Mouse (Mus musculus) thymus, postnatal 0 days (tissue): ENCODE measurements at regions not wholly inside any gene's neighbourhood (a gene's known extent, or its start where the extent isn't known, plus 50 kb on each side); places are given as distances from the start of the nearest gene placed in this dataset.

Experiments used
- DNase-seq: peaks from one replicate; pipeline ENCODE4 v3.0.0-alpha.2; 2015; ENCODE audit warnings: low spot score

GRCm38 (mm10) chr10:16438414-16438813, 1284.6 kb upstream of the Cited2 start:
- no peak for DNase-seq

- DNase-seq, result no peak
These were observed 1281.9 kb upstream of the Cited2 start for GRCm38 (mm10) chr10:16440932-16441640.

- DNase-seq, result no peak
These were observed 1281.4 kb upstream of the Cited2 start for GRCm38 (mm10) chr10:16441661-16442072.

- DNase-seq, result no peak
These were observed 1279.1 kb upstream of the Cited2 start for GRCm38 (mm10) chr10:16443901-16444300.

- no peak for DNase-seq
These were observed 1255.1 kb upstream of the Cited2 start for GRCm38 (mm10) chr10:16467935-16468334.

- DNase-seq, result no peak
These were observed 1253.3 kb upstream of the Cited2 start for GRCm38 (mm10) chr10:16469711-16470110.

GRCm38 (mm10) chr10:16473952-16474521, 1249.0 kb upstream of the Cited2 start:
- DNase-seq, result no peak

- DNase-seq, result no peak
These were observed 1224.4 kb upstream of the Cited2 start for GRCm38 (mm10) chr10:16498580-16498979.

GRCm38 (mm10) chr10:16507681-16508080, 1215.3 kb upstream of the Cited2 start:
- DNase-seq, result no peak

GRCm38 (mm10) chr10:16508161-16508560, 1214.9 kb upstream of the Cited2 start:
- DNase-seq, result no peak

- no peak for DNase-seq
These were observed 1208.4 kb upstream of the Cited2 start for GRCm38 (mm10) chr10:16514656-16515055.

GRCm38 (mm10) chr10:16521895-16522294, 1201.1 kb upstream of the Cited2 start:
- DNase-seq, result no peak

- no peak for DNase-seq
These were observed 1198.9 kb upstream of the Cited2 start for GRCm38 (mm10) chr10:16524101-16524500.

- no peak for DNase-seq
These were observed 1195.3 kb upstream of the Cited2 start for GRCm38 (mm10) chr10:16527693-16528092.

- no peak for DNase-seq
These were observed 1185.4 kb upstream of the Cited2 start for GRCm38 (mm10) chr10:16537660-16538059.

GRCm38 (mm10) chr10:16538379-16538778, 1184.6 kb upstream of the Cited2 start:
- no peak for DNase-seq

GRCm38 (mm10) chr10:16545445-16545844, 1177.6 kb upstream of the Cited2 start:
- no peak for DNase-seq

- DNase-seq, result no peak
These were observed 1170.0 kb upstream of the Cited2 start for GRCm38 (mm10) chr10:16552861-16553635.

GRCm38 (mm10) chr10:16574568-16574967, 1148.5 kb upstream of the Cited2 start:
- no peak for DNase-seq

GRCm38 (mm10) chr10:16578554-16579078, 1144.4 kb upstream of the Cited2 start:
- DNase-seq, result no peak

- DNase-seq, result no peak
These were observed 1142.8 kb upstream of the Cited2 start for GRCm38 (mm10) chr10:16580200-16580599.

- no peak for DNase-seq
These were observed 1134.2 kb upstream of the Cited2 start for GRCm38 (mm10) chr10:16588833-16589232.
